Mouse (Mus musculus) frontal cortex, postnatal 10 days (tissue): ENCODE results near the gene 1700020A23Rik.

ENCODE experiments used
- DNase-seq, 2 experiments: peaks; one replicate each; pipeline ENCODE4 v3.0.0; 2022; ENCODE audit warnings: low spot score in 2 of 2, mixed read lengths in 1 of 2

The 1700020A23Rik gene

DNA sequence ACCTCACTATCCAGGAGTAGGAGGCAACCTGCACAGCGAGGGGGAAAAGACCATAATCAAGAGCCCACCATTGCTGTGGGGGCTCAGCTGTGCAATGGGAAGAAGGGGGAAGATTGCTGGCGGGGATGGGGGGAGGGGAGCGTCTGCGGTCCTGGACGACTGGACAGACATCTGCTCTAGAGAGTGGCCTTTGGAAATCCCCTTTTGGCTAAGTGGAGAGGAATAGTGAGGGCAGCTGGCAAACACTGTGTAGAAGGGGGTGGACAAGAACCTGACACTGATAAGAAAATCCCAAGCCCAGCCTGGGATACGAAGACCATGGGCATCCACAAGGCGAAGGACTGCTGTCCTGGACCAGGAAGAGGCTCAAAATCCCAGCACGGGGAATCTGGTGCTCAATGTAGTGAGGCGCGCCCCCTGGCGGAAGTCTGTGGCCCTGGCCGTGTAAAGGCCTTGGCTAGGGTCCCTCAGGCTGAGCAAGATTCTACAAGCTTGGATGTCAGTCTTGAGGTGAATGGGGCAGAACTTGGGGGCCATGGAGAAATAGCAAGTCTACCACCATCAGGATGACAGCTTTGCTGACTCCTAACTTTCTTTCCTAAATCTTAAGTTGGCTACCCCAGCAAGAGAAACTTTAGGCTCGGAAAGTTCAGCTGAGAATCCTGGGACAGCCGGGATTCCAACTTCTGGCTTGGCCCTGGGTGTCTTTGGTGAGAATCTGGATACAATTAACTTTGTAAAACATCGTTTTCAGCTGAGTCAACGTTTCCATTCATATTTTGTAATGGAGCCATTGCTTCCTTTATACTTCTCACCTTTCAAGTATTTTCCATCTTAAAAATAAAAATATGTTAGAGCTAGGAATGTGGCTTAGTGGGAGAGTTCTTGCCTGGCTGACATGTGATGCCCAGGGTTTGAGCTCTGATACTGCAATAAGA is 6.8 kb downstream of the 1700020A23Rik start:
- DNase-seq = peak in 1 of 2 experiments; percentile 69

DNA sequence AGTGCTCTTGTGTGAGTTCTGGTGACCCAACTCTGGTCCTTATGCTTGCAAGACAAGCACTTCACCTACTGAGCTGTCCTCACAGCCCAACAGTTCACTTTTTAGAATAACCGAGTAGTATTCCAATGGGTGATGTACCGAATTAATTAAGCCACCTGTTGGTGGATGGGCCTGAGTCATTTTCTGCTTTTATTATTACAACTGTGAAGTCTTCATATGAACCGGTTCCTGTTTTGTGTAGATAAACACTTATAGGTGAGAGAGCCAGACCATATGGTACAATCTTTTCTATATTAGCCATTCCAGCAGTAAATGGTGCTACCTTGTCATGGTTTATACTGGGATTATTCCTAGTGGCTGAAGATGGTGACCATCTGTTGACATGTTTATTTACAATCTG is 7.7 kb downstream of the 1700020A23Rik start:
- no peak for DNase-seq

GRCm38 (mm10) chr2:130414094-130414856 is 9.2 kb downstream of the 1700020A23Rik start:
- no peak for DNase-seq

DNA sequence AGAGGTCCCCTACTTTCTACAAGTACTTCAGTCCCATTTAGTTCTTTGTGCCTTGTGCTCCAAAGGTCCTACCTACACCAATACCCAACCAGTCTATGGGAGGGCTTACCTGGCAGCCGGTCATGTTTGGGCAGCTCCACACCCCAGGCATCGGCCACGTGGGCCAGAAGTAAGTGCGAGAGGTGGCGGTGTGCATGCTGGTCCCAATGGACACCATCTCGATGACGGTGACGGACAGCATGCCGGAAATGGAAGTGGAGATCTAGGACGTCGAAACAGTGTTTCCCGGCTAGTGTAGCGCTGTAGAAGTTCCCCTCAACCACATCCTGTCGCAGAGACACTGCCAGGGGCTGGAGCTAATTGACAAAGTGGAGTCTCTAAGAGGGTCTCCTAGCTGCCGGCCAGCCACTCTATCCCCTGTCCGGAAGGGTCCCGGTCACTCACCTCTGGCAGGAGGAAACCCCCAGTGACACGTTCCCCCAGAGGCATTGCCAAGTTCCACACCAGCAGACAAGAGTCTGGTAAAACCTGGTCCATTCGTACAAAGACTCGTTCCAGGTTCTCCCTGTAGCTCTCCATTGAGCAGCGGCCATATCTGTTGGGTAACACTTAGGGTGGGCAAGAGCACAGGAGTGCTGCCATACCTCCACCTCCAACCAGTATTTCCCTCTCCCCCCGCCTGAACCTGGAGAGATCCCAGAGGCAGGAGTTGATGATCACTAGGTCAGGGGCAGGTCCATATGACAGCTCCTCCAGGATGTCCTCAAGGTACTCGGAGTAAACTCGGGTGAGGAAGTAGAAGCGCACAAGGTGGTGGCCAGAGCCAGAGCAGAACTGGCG is 16.9 kb downstream of the 1700020A23Rik start:
- no peak for DNase-seq

GRCm38 (mm10) chr2:130423397-130424125 is 18.5 kb downstream of the 1700020A23Rik start:
- DNase-seq = peak; percentile 62 to 79

- DNase-seq = peak; percentile 86 to 92
Observed at GRCm38 (mm10) chr2:130424126-130424853, 19.2 kb downstream of the 1700020A23Rik start, which contains the start of the genes Vps16 and Pced1a. TSS of gene Vps16 (plus strand) at chr2:130424339. TSS of gene Pced1a (minus strand) at chr2:130424701.

DNA sequence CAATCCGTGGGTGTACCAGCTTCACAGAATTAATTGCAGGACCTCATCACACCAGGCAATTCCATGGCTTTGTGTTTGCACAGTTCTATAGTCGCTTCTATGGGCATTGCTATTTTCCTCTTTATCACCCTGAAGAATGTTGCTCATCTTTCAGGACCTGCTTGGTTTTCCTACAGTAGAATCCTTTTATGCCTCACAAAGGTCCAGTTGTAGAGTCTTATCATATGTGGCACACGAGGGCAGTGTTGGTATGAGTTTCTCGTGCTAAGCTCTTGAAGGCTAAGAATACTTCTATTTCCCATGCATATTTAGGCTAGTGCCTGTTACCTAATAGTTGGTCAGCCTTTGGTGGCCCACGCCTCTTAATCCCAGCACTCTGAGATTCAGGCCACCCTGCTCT is 20.1 kb downstream of the 1700020A23Rik start:
- no peak for DNase-seq

GRCm38 (mm10) chr2:130429851-130430250 is 24.8 kb downstream of the 1700020A23Rik start:
- DNase-seq = no peak

DNA sequence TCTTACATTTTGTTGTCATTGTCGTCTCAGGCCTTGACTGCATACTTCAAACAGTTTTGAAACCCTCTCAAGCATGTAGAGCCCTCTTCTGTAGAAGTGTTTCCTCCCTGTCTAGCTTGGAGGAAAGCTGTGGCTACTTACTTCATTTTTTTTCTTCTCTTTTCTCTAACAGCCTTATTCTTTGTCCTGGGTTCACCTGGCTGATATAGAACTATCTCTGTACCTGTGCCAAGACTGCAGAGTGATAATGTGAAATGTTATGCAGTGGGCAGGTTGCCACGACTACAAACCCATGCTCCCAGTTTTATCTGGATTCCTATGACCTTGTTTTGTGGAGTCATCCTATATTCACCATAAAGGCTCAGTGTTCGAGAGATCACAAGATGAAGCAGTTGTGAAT is 25.4 kb downstream of the 1700020A23Rik start:
- DNase-seq = no peak

GRCm38 (mm10) chr2:130432157-130432556 is 27.1 kb downstream of the 1700020A23Rik start:
- no peak for DNase-seq

DNA sequence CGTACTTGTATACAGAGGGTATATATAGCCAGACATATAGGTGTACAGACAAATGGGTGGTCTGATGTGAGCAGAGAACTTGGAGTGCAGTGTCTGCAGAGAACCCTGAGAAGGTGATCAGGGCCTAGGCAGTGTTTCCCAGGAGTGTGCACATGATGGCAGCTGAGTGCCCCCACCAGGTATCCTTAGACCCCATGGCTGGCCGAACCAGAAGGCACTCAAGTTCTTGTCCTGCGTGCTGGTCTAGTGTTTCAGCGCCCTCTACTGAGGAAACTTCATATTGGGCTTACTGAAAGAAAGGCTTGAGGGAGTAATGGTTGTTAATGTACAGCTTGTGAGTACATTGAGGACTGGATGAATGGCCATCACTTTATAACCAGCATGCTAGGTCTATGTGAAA is 28.1 kb downstream of the 1700020A23Rik start:
- no peak for DNase-seq

DNA sequence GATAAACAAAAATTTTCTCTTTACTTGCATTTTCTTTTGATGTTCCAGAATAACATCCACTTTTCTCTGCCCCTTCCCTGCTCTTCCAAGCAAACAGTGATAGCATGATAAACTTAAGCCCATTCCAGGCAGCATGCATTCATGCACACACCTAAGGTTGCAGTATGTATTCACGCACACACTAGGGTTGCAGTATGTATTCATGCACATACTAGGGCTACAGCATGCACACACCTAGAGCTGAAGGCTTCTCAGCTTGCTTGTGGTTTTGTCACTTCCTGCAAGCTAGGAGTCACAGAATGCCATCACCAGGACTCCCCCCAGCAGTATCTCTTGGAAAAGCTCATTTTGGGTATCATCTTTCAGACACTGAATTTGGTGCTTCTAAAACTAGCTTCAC is 31.7 kb downstream of the 1700020A23Rik start:
- no peak for DNase-seq

GRCm38 (mm10) chr2:130438861-130439260 is 33.8 kb downstream of the 1700020A23Rik start:
- DNase-seq = no peak

DNA sequence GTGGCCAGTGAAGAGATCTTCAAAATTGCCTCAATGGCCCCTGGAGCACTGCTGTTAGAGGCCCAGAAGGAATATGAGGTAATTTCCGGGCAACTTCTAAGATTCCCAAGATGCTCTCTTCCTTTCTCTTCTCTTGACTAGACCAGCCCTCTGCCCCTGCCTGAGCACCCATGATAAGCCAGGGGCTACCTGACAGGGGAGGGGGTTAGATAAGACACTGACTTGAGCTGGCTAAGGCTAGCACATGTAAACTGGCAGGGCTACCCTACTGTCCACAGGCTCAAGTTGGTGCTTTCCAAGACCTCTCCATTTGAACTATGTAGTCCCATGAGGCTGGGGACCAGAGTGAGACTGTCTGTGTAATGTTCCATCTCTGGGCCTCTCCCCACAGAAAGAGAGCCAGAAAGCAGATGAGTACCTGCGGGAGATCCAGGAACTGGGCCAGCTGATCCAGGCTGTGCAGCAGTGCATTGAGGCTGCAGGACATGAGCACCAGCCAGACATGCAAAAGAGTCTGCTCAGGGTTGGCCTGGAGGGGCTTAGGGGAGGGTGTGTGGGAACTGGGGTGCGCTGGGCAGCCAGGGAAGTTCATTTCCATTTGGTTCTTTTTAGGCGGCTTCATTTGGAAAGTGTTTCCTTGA is 34.9 kb downstream of the 1700020A23Rik start:
- no peak for DNase-seq

DNA sequence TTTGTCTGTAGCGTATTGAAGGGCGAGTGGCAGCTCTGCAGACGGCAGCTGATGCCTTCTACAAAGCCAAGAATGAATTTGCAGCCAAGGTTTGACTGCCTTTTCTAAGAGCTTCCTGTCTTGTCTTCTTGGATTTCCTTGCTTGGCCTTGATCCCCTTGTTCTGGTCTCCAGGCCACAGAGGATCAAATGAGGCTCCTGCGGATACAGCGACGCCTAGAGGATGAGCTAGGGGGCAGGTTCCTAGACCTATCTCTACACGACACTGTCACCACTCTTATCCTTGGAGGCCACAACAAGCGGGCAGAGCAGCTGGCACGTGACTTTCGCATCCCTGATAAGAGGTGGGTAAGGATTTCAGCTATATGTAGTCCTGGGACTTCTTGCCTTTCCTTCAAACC is 37.1 kb downstream of the 1700020A23Rik start:
- DNase-seq = no peak

GRCm38 (mm10) chr2:130448449-130448848 is 43.4 kb downstream of the 1700020A23Rik start:
- DNase-seq = no peak

- DNase-seq = no peak
Observed at GRCm38 (mm10) chr2:130449021-130449793, 44.1 kb downstream of the 1700020A23Rik start.

DNA sequence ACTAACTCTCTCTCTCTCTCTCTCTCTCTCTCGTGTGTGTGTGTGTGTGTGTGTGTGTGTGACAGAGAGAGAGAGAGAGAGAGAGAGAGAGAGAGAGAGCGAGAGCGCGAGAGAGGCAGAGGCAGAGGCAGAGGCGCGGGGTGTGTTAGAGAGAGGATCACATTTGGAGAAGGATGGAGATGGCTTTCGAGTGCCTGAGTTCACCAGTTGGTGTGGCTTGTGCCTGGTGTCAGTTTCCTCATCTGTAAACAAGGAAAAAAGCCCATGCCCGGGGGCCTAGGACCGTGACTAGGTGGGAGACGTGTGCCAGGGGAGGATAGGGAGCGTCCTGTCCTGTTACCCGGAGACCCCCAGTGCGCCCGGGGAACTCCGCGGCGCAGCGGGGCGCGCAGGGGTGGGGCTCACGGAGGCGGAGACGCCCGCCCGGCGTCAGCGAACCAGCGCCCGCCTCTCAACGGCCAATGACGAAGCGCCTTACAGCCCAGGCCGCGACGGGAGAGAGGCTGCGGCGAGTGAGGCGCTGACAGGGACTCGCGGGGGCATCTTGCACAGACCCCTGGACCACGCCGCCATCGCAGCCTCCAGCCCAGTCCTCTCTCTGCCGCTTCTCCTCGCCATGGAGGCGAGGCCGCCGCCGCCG is 44.9 kb downstream of the 1700020A23Rik start, which contains the start of gene Ptpra:
Ptpra (plus strand) TSS at position 485 of the 640 bp plus-strand sequence.
- peak; percentile 79 to 92 for DNase-seq
